Mouse (Mus musculus) c-Kit-positive CD71-positive TER-119-positive erythroid progenitor cells, embryonic 14.5 days (primary cell): Measurements from ENCODE around the gene Bri3.

Experiments used
- DNase-seq: peaks from one replicate; pipeline ENCODE4 v3.0.0-alpha.2; 2013; ENCODE audit warnings: low spot score

The Bri3 gene

DNA sequence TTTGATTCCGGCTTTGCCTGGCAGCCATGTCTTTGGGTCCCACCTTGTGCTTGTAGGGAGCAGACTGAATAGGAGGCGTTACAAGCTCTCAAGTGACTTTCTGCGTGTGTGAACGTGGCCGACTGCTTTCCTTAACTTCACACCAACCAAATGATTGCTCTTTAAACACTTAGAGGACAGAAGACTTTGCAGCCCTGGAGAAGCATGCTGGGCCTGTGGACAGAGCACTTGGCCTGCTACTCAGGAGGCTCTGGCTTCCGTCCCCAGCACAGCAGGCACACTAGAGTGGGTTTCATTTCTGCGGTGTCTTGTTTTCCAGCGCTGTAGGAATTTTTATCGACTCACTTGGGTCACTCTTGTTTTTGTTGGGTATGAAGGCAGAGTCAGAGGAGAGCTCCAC is 18.8 kb downstream of the Bri3 start:
- no peak for DNase-seq

DNA sequence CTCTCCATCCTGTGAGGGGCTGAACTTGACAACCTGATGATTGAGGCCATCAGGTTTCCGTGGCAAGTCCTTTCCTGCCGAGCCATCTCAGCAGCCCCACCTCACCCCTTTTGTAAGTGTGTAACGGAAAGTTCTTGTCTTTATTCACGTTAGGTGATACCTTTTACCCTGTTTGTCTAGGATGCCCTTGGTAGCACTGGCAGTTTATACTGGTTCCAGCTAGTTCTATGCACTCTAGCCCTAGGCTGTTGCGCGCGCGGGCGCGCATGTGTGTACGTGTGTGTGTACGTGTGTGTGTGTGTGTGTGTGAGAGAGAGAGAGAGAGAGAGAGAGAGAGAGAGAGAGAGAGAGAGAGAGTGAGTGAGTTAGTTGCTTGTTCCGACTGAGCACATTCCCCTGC is 19.3 kb downstream of the Bri3 start:
- DNase-seq = no peak

DNA sequence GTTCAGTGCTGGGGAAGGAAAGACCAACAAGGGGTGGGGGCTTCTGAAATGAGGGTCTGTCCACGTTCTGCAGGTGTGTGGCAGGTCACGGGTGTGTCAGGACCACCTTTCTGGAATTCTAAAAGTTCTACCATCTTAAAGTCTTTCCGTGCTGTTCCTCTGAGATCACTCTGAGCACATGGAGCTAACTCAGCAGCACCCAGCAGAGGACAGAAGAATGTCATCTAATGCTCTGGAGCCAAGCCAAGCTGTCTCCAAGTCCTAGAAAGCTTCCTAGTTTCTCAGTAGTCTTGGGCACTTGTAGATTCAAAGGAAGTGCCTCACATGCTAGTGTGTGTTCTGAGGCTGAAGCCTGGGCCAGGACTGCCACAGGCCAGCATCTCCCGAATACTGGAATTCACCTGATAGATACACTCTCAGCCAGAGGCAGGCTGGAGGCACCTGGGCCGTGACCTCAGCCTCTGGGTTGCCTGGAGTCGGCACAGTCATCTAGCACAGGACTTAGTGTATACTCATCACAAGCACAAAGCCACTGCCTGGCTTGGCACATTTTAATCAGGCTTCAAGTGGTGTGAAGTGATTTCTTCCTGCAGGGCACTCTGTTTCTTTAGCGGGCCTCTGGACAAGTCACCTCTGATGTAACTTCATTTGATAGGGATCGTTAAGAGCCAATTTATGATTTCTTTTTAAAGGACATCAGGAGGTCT is 23.5 kb downstream of the Bri3 start:
- peak; percentile 27 for DNase-seq

DNA sequence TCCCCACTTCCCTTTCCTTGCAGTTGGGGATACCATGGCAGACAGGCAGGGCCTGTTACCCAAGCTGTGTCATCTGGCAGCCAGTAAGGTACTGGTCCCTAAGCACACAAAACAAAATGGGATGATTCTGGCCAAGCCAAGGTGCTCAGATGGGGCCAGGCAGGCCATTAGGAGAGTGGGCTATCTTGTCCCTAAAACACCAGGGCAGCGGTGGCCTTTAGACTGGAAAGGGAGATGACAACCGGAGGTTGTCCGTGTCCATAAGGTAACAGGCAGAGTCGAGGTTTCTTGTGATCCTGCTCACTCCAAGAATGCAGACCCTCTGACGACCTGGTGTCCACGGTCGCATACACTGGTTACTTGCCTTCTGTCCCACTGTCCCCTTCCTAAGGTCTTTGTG is 25.7 kb downstream of the Bri3 start:
- no peak for DNase-seq

DNA sequence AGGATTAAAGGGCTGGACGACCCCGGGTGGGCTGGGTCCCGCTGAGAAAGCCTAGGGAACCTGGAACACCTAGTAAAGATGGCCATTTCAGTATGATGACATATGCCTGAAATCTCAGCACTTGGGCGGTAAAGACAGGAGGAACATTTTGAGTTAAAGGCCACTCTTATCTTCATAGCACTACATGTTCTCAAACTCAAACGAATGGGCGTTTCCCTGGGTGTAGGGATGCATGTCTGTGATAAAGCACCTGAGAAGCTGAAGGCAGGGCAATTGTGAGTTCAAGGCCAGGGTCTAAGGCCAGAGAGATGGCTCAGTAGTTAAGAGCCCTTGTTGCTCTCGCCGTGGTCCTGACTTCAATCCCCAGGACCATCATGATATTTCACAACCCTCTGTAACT is 26.2 kb downstream of the Bri3 start:
- no peak for DNase-seq

DNA sequence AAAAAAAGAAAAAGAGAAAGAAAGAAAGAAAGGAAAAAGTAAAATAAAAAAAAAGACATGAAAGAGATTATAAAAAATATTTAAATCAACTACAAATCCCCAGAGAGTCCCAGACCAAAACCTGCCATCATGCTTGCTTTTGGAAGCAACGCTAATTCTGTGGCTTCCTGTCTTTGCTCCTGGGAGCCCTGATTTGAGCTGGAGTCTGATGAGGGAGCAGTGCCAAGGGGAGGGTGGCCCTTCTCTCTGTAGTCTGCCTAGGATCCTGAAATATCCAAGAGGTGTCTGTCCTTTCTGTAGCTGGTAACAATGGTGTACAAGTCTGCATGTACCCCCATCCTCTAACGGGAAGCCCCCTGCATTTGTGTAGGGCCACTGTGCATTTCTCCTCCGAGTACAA is 26.9 kb downstream of the Bri3 start:
- no peak for DNase-seq

DNA sequence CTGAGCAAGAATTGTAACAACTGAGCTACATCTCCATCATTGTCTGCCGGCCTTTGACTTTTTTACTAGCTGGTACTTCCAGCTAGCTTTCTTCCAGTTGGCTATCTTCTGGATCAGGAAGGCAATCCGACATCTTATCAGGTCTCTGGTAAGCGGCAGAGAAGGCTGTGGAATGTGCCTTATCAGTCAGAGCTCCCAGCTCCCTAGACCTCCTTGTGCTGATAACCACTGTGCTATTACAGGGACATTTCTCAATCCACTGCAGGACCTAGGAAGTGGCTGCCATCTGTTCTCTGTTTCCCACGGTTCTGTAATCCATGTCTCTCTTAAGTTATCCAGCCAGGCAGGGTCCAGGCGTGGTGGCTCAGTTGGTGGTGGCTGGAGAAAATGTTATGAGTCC is 27.5 kb downstream of the Bri3 start:
- DNase-seq = no peak

DNA sequence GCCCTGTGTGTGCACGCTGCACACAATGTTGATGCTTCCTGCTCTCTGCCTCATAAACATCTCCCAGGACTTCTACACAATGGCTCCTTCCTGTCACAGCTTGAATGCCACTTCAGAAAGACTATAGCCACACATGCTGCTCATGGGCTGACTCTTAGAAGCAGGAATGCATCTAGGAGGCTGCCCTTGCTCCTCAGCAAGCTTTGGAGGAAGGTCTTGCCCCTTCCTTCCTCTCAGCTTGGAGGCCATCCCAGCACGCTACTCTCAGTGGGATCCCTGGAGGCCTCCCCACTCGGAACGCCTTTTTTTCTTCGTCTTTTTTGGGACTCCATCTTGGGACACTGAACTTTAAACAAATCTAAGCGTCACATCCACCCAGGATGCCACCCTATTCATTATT is 30.7 kb downstream of the Bri3 start:
- DNase-seq = no peak

DNA sequence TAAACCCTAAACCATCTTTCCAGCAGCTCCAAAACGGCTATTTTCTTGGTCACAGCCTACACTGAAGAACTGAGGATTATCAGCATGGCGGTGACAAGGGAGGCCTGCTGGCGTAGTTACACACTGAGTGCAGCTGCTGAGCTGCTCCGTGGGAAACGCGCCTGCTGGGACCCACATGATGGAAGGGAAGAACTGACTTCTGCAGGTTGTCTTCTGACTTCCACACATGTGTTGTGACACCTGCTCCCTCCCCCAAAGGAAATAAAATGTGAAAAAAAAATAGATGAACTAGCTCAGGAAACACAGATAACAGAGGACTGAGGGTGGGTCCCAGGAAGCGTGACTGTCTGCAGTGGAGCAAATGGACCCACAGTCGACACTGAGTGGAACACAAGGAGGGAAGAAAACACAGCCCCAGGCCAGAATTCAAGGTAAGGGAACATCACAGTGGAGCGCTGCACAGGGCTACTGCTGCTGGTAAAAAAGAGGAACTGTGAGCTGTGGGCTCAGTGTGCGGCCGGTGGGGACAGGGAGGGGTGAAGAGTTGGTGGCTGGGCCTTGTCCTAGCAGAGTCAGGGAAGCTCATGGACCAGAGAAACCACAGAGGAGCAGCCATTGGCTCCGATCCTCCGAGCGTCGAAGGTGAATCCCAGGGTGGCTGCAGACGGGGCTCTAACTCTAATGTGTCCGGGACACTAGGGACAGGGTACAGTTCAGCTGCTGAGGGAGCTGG is 32.8 kb downstream of the Bri3 start:
- no peak for DNase-seq

DNA sequence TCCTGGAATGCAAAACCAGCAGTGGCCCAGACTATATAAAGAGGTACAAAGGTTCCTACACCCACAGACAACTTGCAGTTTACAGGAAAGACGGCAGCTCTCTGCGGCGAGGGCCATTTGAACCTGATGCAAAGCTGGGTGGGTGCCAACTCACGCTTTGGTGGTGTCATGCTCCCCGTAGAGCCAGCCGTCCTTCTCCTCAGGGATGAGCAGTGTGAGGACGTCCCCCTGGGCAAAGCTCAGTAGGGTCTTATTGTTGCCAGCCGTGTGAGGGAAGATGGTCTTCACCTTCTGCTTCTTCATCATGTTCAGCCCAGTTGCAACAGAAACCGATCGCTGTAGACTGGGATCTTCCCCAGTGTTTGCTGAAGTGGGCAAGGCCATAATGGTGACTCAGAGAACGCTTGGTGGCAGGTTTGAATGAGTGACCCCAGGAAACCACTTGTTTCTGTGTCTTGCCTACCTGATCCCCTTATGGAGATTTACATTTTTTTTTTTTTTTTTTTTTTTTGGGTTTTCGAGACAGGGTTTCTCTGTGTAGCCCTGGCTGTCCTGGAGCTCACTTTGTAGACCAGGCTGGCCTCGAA is 34.2 kb downstream of the Bri3 start:
- DNase-seq = no peak

DNA sequence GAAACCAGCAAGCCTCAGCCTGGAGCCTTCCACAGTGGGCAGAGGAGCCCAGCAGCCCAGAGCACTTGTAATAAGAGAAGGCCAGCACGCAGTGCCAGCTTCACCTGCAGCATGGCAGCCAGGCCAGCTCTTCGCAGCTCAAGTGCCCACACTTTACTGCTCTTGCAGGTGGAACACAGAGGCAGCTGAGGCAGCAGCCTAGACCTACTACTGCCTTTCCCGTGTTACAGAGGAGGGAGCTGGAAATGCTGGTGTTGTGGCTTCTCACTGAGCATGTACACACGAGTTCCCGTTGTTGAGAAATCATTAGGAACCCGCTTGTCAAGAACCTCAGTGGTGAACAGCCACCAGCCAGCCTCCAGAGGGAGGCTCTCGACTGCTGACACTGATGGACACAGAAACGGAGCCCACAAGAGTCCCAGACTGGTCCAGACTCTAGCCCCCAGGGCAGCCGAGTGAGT is 34.9 kb downstream of the Bri3 start:
- no peak for DNase-seq

DNA sequence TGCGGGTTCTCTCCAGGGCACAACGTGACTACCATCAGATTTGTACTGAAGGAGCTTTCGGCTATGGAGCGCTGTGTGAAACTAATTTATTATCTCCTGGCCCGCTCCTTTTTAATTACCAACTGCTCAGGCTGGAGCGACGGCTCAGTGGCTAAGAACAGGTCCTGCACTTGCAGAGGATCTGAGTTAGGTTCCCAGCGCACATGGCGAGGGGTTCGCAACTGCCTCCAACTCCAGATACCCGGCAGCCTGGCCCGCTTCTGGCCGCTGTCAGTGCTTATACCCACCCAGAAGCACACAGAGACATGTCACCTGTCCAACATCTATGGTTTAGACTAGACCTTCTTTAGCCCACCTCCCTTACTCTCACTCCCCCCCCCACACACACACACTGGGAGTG is 35.7 kb downstream of the Bri3 start:
- no peak for DNase-seq

DNA sequence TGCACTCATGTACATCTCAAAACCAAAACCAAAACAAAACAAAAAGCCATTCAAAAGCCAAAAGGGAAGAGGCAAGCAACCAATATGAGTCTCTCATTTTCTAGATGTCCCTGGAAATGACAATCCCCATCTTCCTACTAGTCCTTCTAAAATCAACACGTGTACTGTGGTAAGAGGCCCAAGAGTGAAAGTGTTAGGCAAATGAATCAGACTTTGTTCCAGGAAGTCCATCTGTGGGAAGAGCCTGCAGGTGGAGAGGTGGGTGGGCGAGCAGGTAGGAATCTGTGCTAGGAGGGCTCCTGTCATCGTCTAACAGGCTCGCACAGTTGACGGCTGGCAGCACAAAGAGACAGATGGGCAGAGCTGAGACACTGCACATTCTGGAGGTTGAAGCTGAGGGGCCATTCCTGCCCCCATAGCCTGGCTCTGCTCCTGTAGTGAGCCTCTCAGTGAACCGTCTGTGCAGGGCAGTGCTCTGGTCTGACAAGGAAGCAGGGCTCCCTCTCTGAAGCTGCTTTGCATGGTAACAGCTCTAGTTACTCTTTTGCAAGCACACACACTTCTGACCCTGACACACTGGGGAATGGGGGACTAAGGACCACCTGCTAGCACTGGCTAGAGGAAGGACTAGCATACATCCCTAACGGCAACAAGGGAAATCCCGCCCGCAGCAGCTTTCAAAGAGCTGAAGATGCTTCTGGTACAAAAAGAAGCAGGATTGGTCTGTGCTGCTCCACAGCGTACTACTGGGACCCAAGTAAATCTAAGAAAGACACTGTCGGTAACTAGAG is 38.4 kb downstream of the Bri3 start:
- no peak for DNase-seq

DNA sequence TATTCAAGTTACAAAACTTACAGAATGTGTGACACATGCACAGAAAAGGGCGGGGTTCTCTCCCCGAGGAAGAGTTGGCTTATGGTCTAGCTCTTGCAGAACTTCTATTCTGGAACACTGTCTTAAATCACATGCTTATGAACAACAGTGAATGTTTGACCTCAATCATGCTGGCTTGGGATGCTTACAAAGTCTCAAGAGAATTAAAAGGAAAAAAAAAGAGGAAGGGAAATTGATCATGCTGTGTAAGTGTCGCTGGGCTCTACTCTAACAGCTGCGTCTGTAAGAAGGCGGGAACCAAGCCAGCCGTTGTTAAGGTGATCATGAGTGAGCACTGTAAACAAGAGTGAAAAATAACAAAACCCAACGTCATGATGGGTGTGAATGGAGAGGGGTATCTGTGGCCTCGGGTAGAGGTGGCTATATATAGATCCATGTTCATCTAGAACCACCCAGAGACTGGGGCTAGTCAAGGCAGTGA is 39.4 kb downstream of the Bri3 start:
- DNase-seq = no peak

DNA sequence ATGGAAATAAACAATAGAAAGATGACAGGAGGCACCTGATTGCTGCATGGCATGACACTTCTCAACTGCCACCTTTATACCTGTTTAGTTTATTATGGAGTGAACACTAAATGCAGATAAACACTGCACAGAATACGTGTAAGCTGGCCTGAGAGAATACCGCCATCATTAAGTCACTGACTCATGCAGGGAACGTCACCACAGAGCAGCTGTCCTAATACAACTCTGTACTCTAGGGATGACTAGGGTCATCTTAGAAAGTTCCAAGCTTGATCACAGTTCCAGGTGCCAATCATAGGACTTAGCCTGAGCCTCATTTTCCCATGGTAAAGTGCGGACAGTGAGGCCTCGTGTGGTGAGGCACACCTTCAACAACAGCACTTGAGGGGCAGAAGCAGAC is 40.4 kb downstream of the Bri3 start:
- no peak for DNase-seq

DNA sequence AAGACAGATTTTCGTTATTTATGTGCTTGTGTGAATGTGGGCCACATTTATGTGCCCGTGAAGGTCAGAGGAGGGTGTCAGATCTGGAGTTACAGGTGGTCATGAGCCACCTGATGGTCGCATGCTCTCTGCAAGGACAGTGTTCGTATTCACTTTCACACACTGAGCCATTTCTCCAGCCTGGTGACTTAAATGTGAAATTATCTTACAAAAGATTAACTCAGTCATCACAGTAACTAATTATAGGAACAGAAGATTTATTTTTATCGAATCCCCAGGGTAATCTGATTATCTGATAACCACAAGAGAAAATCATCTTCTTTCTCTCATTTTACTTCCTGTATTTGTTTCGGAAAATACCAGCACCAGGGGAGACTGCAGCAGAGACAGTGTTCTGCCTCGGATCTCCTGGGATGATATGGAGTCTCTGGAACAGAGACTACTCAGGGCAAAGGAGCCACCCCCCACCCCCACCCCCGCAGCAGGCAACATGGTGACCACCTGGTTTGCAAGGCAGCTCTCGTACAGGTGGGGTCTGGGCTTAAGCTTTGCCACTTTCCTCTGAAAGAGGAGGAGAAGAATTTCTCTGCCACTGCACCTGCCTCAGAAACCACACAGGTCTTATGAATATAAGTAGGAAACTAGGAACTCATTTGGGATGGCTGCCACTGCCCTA is 42.5 kb downstream of the Bri3 start:
- DNase-seq = no peak

DNA sequence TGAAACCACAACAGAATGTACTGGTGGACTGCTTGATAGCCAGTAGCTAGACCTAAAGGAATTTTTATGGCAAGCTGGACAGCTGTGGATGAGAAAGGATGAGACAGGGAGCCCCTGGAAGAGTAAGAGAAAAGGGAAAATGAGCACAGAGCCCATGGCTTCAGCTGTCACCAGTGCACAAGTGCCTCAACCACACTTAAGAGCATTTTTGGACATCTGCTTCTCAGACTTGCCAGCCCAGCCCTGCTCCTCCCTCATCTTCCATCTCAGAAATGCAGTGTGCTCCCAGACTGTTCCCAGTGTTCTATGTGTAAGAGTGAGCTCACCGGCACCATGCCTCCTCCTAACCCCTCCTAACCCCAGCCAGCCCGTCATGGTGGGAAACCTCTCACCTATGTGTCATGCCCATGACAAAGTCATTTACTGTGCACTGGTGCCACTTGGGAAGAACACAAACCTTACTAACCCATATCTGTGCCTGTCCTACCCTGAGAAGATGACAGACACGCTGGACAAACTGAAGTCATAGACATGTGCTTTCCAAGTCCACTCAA is 43.1 kb downstream of the Bri3 start:
- no peak for DNase-seq

DNA sequence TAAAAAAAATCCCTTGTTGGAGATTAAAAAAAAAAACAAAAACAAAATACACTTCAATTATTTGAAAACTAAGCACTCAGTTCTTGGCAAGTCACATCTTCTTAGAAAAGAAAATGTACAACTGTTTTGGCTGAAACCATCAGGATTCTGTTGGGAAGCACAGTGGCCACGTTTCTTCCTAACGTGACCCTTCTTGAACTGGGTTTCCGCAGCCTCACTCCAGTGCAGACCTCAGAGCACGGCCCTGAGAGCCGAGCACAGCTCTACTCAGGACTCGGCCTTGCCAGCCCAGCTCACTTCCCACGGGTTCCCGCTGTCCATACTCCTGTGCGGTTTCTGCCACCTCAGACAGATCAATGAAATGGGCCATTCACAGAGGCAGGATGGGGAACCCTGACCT is 44.2 kb downstream of the Bri3 start:
- no peak for DNase-seq

DNA sequence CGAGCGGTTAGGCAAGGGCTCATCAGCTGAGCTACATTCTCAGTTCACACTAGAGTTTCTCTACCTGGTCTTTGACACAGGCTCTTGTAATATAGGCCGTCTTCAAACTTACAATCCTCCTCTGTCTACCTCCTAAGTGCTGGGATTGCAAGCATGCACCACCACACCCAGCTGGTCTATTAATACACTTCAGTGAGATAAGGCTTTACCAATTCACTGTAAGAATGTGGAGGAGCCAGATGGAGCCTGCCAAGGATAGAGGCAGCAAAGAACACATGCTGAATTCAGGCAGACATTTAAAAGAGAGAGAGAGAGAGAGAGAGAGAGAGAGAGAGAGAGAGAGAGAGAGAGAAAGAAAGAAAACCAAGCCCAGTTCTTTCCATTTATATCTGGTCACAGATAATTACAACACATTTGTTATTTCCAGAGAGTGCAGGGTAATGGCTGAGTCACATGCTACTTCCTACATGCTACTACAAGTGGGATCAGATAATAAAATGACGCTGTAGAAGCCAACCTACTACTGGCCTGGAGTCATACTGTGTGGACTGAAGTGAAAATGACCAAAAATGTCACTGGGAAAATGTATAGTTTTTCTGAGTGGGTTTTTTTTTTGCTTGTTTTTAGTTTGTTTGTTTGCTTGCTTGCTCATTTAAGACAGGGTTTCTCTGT is 45.7 kb downstream of the Bri3 start:
- no peak for DNase-seq

DNA sequence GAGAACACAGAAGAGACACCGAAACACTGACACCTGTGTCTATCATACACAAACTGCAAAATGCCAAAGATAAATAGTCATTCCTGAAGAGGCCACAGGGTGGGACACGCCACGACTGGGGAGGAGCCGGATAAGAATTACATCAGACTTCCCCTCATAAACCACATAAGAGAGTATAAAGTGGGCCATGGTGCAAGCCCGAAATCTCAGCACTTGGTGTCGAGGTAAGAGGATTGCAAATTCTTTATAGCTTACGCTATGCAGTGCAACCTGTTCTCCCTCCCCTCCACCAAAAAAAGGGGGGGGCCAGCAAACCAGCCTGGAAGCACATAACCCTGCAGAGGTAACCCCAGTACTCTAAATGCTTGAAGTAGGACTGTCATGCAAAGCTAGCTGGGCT is 50.7 kb downstream of the Bri3 start:
- no peak for DNase-seq

DNA sequence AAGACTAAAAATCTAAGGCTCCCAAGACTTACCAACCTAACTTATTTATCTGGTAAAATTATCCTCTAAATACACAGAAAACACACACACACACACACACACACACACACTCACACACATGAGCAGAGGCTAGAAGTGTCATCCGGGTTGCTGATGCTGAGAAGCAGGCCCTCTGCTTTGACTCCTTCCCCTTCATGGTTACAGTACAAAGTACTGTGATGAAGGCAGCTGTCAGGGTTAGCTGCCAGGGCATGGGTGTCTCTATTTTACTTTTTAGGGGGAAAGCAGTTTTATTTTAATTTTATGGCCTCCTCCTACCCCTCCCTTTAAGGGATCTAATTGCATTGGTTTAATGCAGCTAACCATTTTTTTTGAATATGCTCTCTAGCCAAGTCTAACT is 51.1 kb downstream of the Bri3 start:
- DNase-seq = no peak
